Mouse (Mus musculus): Measurements from ENCODE around the gene Iqsec1.

Gene Iqsec1

GRCm38 (mm10) chr6:90969341-90969871 is 19.1 kb downstream of the Iqsec1 start:
- no peak for DNase-seq (ENCODE audit: extremely low spot score, low read depth, low spot score)

- DNase-seq (ENCODE audit: extremely low spot score, low read depth, low spot score) = no peak
These were observed 35.1 kb downstream of the Iqsec1 start for GRCm38 (mm10) chr6:90953349-90953748.

GRCm38 (mm10) chr6:90950936-90951335 is 37.5 kb downstream of the Iqsec1 start:
- no peak for DNase-seq (ENCODE audit: extremely low spot score, low read depth, low spot score)

- no peak for DNase-seq (ENCODE audit: extremely low spot score, low read depth, low spot score)
These were observed 40.4 kb downstream of the Iqsec1 start for GRCm38 (mm10) chr6:90948097-90948496.

GRCm38 (mm10) chr6:90945560-90946230 is 42.8 kb downstream of the Iqsec1 start:
- DNase-seq (ENCODE audit: extremely low spot score, low read depth, low spot score) = no peak

- DNase-seq (ENCODE audit: extremely low spot score, low read depth, low spot score) = no peak
These were observed 47.2 kb downstream of the Iqsec1 start for GRCm38 (mm10) chr6:90941257-90941656.

GRCm38 (mm10) chr6:90933656-90934055 is 54.8 kb downstream of the Iqsec1 start:
- DNase-seq (ENCODE audit: extremely low spot score, low read depth, low spot score) = no peak

GRCm38 (mm10) chr6:90928806-90929205 is 59.7 kb downstream of the Iqsec1 start:
- no peak for DNase-seq (ENCODE audit: extremely low spot score, low read depth, low spot score)

GRCm38 (mm10) chr6:90925472-90925871 is 63.0 kb downstream of the Iqsec1 start:
- DNase-seq (ENCODE audit: extremely low spot score, low read depth, low spot score) = no peak

- no peak for DNase-seq (ENCODE audit: extremely low spot score, low read depth, low spot score)
These were observed 63.7 kb downstream of the Iqsec1 start for GRCm38 (mm10) chr6:90924796-90925195.

- DNase-seq (ENCODE audit: extremely low spot score, low read depth, low spot score) = no peak
These were observed 64.1 kb downstream of the Iqsec1 start for GRCm38 (mm10) chr6:90924379-90924778.

- no peak for DNase-seq (ENCODE audit: extremely low spot score, low read depth, low spot score)
These were observed 67.1 kb downstream of the Iqsec1 start for GRCm38 (mm10) chr6:90921259-90921946.

- DNase-seq (ENCODE audit: extremely low spot score, low read depth, low spot score) = no peak
These were observed 67.8 kb downstream of the Iqsec1 start for GRCm38 (mm10) chr6:90920510-90921220.

- DNase-seq (ENCODE audit: extremely low spot score, low read depth, low spot score) = no peak
These were observed 68.7 kb downstream of the Iqsec1 start for GRCm38 (mm10) chr6:90919636-90920420.

GRCm38 (mm10) chr6:90915585-90915984 is 72.9 kb downstream of the Iqsec1 start:
- DNase-seq (ENCODE audit: extremely low spot score, low read depth, low spot score) = no peak

- no peak for DNase-seq (ENCODE audit: extremely low spot score, low read depth, low spot score)
These were observed 74.7 kb downstream of the Iqsec1 start for GRCm38 (mm10) chr6:90913771-90914170.

- DNase-seq (ENCODE audit: extremely low spot score, low read depth, low spot score) = no peak
These were observed 75.7 kb downstream of the Iqsec1 start for GRCm38 (mm10) chr6:90912768-90913167.

GRCm38 (mm10) chr6:90904143-90904542 is 84.3 kb downstream of the Iqsec1 start:
- DNase-seq (ENCODE audit: extremely low spot score, low read depth, low spot score) = no peak

GRCm38 (mm10) chr6:90900302-90900701 is 88.2 kb downstream of the Iqsec1 start:
- DNase-seq (ENCODE audit: extremely low spot score, low read depth, low spot score) = no peak

- no peak for DNase-seq (ENCODE audit: extremely low spot score, low read depth, low spot score)
These were observed 89.2 kb downstream of the Iqsec1 start for GRCm38 (mm10) chr6:90899266-90899665.

GRCm38 (mm10) chr6:90898107-90898506 is 90.4 kb downstream of the Iqsec1 start:
- no peak for DNase-seq (ENCODE audit: extremely low spot score, low read depth, low spot score)

All from hindlimb bud, embryonic 11.5 days (tissue).